Mouse (Mus musculus) thymus, adult 2 months (tissue): Measurements from ENCODE around the gene Def6. TPM values are rescaled to one million over a fixed set of nuclear protein-coding genes. Genes with fewer than 3 reads are reported as not detected.

Experiments
- DNase-seq: peaks from one replicate; pipeline ENCODE4 v3.0.0; 2021
- H3K27ac ChIP-seq: fragments of 200-500 bp; 2 replicates; pipeline ENCODE4 v1.5.1; 2012; ENCODE audit warnings: low read length, control low read depth; ENCODE audit not compliant: control insufficient read depth, insufficient read depth
- H3K27me3 ChIP-seq: fragments of 200-500 bp; 2 replicates; pipeline ENCODE4 v1.6.1; 2012; ENCODE audit warnings: mild to moderate bottlenecking, low read length, moderate library complexity, mixed read lengths; ENCODE audit not compliant: control insufficient read depth, insufficient read depth
- H3K36me3 ChIP-seq: fragments of 200-500 bp; 2 replicates; pipeline ENCODE4 v1.6.1; 2012; ENCODE audit warnings: mild to moderate bottlenecking, low read length, moderate library complexity; ENCODE audit not compliant: control insufficient read depth, insufficient read depth
- H3K4me1 ChIP-seq: fragments of 200-500 bp; replicated peaks from 2 replicates; pipeline ENCODE4 v1.6.1; 2012; ENCODE audit warnings: low read length; ENCODE audit not compliant: control insufficient read depth, insufficient read depth
- H3K4me3 ChIP-seq: fragments of 200-500 bp; 2 replicates; pipeline ENCODE4 v1.5.1; 2012; ENCODE audit warnings: mild to moderate bottlenecking, low read length, control low read depth, moderate library complexity; ENCODE audit not compliant: control insufficient read depth, insufficient read depth
- CTCF ChIP-seq: fragments of 200-500 bp; IDR thresholded peaks from 2 replicates; pipeline ENCODE4 v1.5.1; 2012; ENCODE audit warnings: mild to moderate bottlenecking, control low read depth, low read length, moderate library complexity, borderline replicate concordance; ENCODE audit not compliant: control insufficient read depth, poor library complexity, insufficient read depth; ENCODE audit errors: extremely low read depth
- POLR2A ChIP-seq: fragments of 200-500 bp; IDR thresholded peaks from 2 replicates; pipeline ENCODE4 v1.6.1; 2012; ENCODE audit warnings: mild to moderate bottlenecking, low read length, control low read depth, moderate library complexity; ENCODE audit not compliant: control insufficient read depth, poor library complexity, insufficient read depth; ENCODE audit errors: extremely low read depth
- WGBS: fragments of 180-500 bp; shearing (Covaris S2); methylation state at CpG from one replicate; pipeline ENCODE4 v1.1.7; 2018; 5-methylcytosine and 5-hydroxymethylcytosine counted together
- polyA plus RNA-seq: library from polyadenylated mRNA; depleted of rRNA; stranded (reverse); fragments of >200 nt; gene quantifications from 2 replicates; pipeline ENCODE4 v1.2.3, GENCODE M21; 2012

Def6 gene
- polyA plus RNA-seq, 1 experiment, result 247 TPM

- WGBS, result 94% methylated on average over 6 of the region's 6 CpGs
- no peak overlapping the region for H3K27ac ChIP-seq
- no peaks in the 10 kb centered on the region for H3K27me3 ChIP-seq
- peaks cover 34% of the 10 kb centered on the region for H3K36me3 ChIP-seq
- TF ChIP-seq CTCF, result no peak
- TF ChIP-seq POLR2A, result no peak
- H3K4me3 ChIP-seq, result no peak overlapping the region
- H3K4me1 ChIP-seq, result peaks cover 15% of the 10 kb centered on the region
- DNase-seq, result no peak
Observed at GRCm38 (mm10) chr17:28230486-28230885, 22.9 kb downstream of the Def6 start.

- TF ChIP-seq POLR2A (no peak), CTCF (no peak)
- DNase-seq, result no peak
- no peak overlapping the region for H3K4me3 ChIP-seq
- WGBS, result 92% methylated on average over 18 of the region's 18 CpGs
- peaks cover 29% of the 10 kb centered on the region for H3K36me3 ChIP-seq
- H3K27me3 ChIP-seq, result no peaks in the 10 kb centered on the region
- no peak overlapping the region for H3K27ac ChIP-seq
- peaks cover 11% of the 10 kb centered on the region for H3K4me1 ChIP-seq
Observed at GRCm38 (mm10) chr17:28231026-28231736, 23.6 kb downstream of the Def6 start.

- peaks cover 11% of the 10 kb centered on the region for H3K4me1 ChIP-seq
- H3K27me3 ChIP-seq, result no peaks in the 10 kb centered on the region
- H3K27ac ChIP-seq, result peak within 1 kb of the TSS; percentile 41; the same call in 1 of the 2 replicates
- WGBS, result under 1% methylated on average over 57 of the region's 57 CpGs
- H3K4me3 ChIP-seq, result peak within 1 kb of the TSS; percentile 78
- DNase-seq, result peak; percentile 99
- TF ChIP-seq CTCF (peak; percentile 96), POLR2A (no peak)
- peaks cover 19% of the 10 kb centered on the region for H3K36me3 ChIP-seq
Observed at GRCm38 (mm10) chr17:28232475-28233060, 25.0 kb downstream of the Def6 start, which contains the start of gene Ppard. Gene Ppard, plus strand, starts transcription at chr17:28232700.

- TF ChIP-seq POLR2A, result no peak
- no peak for TF ChIP-seq CTCF
- DNase-seq, result no peak
- H3K4me3 ChIP-seq, result peak overlapping the region; percentile 78
- peaks cover 12% of the 10 kb centered on the region for H3K36me3 ChIP-seq
- peaks cover 11% of the 10 kb centered on the region for H3K4me1 ChIP-seq
- peak overlapping the region; percentile 41; the same call in 1 of the 2 replicates for H3K27ac ChIP-seq
- no peaks in the 10 kb centered on the region for H3K27me3 ChIP-seq
- 3% methylated on average over 17 of the region's 17 CpGs for WGBS
Observed at GRCm38 (mm10) chr17:28233091-28233731, 25.6 kb downstream of the Def6 start.

- TF ChIP-seq CTCF (no peak), POLR2A (no peak)
- Histone ChIP-seq H3K4me1 (peaks cover 11% of the 10 kb centered on the region), H3K36me3 (no peaks in the 10 kb centered on the region), H3K27me3 (no peaks in the 10 kb centered on the region), H3K27ac (no peak overlapping the region), H3K4me3 (no peak overlapping the region)
- WGBS, result 95% methylated on average over 5 of the region's 5 CpGs
- DNase-seq, result no peak
Observed at GRCm38 (mm10) chr17:28234641-28235040, 27.1 kb downstream of the Def6 start.

GRCm38 (mm10) chr17:28235982-28236635 is 28.5 kb downstream of the Def6 start:
- Histone ChIP-seq H3K27ac (no peak overlapping the region), H3K4me3 (no peak overlapping the region), H3K27me3 (no peaks in the 10 kb centered on the region), H3K36me3 (peaks cover 3% of the 10 kb centered on the region; the same call in 1 of the 2 replicates), H3K4me1 (peaks cover 11% of the 10 kb centered on the region)
- WGBS, result 91% methylated on average over 7 of the region's 7 CpGs
- TF ChIP-seq CTCF, result no peak
- TF ChIP-seq POLR2A, result no peak
- no peak for DNase-seq
